Mouse (Mus musculus): ENCODE data around the gene Pheta1.

The Pheta1 gene

GRCm38 (mm10) chr5:121894647-121895046 is 45.9 kb downstream of the Pheta1 start:
- no peak for DNase-seq

- no peak for DNase-seq
These were observed 46.5 kb downstream of the Pheta1 start for GRCm38 (mm10) chr5:121895117-121895756.

- no peak for DNase-seq
These were observed 54.3 kb downstream of the Pheta1 start for GRCm38 (mm10) chr5:121902809-121903745.
